Mouse (Mus musculus): ENCODE results near the gene Ssh1.

GRCm38 (mm10) chr5:113929950-113930647, 63.6 kb downstream of the Ssh1 start:
- no peak for TF ChIP-seq CTCF (conservative IDR thresholded peaks at IDR 0.05 in 1 of 2, IDR thresholded peaks at IDR 0.05 in 1 of 2; ENCODE audit: low read depth in 2 of 2, low read length in 2 of 2)
- TF ChIP-seq ZC3H11A (IDR thresholded peaks at IDR 0.05; ENCODE audit: low read depth, low read length) = no peak
- TF ChIP-seq ZKSCAN1 (IDR thresholded peaks at IDR 0.05; ENCODE audit: borderline replicate concordance, low read depth, low read length) = no peak
- TF ChIP-seq USF2 (conservative IDR thresholded peaks at IDR 0.05; ENCODE audit: low read depth, low read length) = no peak
- TF ChIP-seq POLR2AphosphoS2 (IDR thresholded peaks at IDR 0.05; ENCODE audit: low read depth, low read length) = no peak
- no peak for TF ChIP-seq GABPA (IDR thresholded peaks at IDR 0.05; ENCODE audit: insufficient replicate concordance, low read depth, low read length)
- no peak for TF ChIP-seq ZNF384 (IDR thresholded peaks at IDR 0.05; ENCODE audit: low read depth, low read length)
- TF ChIP-seq POLR2A (IDR thresholded peaks at IDR 0.05; ENCODE audit: low read depth, low read length) = no peak

Data from CH12.LX (cell line).